Mouse (Mus musculus) cerebellum, adult 2 months (tissue): ENCODE results near the gene H2al1f.
"Not testable (repeated sequence)": the region's sequence is repeated elsewhere in the genome, so short reads cannot be mapped to it uniquely, and the experiment has no call there.

ENCODE experiments used
- CTCF ChIP-seq: fragments of 200-500 bp; IDR thresholded peaks from 2 replicates; pipeline ENCODE4 v1.5.1; 2011; ENCODE audit warnings: low read depth, mild to moderate bottlenecking, control low read depth, low read length, moderate library complexity, borderline replicate concordance; ENCODE audit not compliant: insufficient read depth
- POLR2A ChIP-seq: fragments of 200-500 bp; IDR thresholded peaks from 2 replicates; pipeline ENCODE4 v1.6.1; 2011; ENCODE audit warnings: low read length, control low read depth, borderline replicate concordance; ENCODE audit not compliant: insufficient read depth

GRCm38 (mm10) chrX:11321192-11321591 is 6.2 kb downstream of the H2al1f start, which contains the start of gene H2al1h:
- not testable (repeated sequence) for TF ChIP-seq CTCF, POLR2A
